Mouse (Mus musculus) neural tube, embryonic 14.5 days (tissue): ENCODE measurements around the gene Oas2. TPM values are rescaled to one million over a fixed set of nuclear protein-coding genes. Genes with fewer than 3 reads are reported as not detected.

Source experiments
- ATAC-seq: fragments of 200-750 bp; cut with Nextera tagmentation; 2 replicates; pipeline ENCODE4 v1.8.0; 2017; ENCODE audit warnings: low read depth, mild to moderate bottlenecking, moderate TSS enrichment, moderate library complexity
- H3K27ac ChIP-seq: fragments of 300-500 bp; sonication (generic); 2 replicates; pipeline ENCODE4 v1.5.1; 2014; ENCODE audit warnings: low read depth, mild to moderate bottlenecking, control low read depth, low read length, moderate library complexity, mixed read lengths
- H3K27me3 ChIP-seq: fragments of 300-500 bp; sonication (generic); 2 replicates; pipeline ENCODE4 v1.6.1; 2014; ENCODE audit warnings: low read length; ENCODE audit not compliant: control insufficient read depth, insufficient read depth
- H3K36me3 ChIP-seq: fragments of 300-500 bp; sonication (generic); 2 replicates; pipeline ENCODE4 v1.6.1; 2014; ENCODE audit warnings: low read length, mixed read lengths; ENCODE audit not compliant: control insufficient read depth, insufficient read depth
- H3K4me1 ChIP-seq: fragments of 300-500 bp; sonication (generic); 2 replicates; pipeline ENCODE4 v1.6.1; 2014; ENCODE audit warnings: low read length; ENCODE audit not compliant: control insufficient read depth, insufficient read depth
- H3K4me2 ChIP-seq: fragments of 300-500 bp; sonication (generic); 2 replicates; pipeline ENCODE4 v1.6.1; 2014; ENCODE audit warnings: mild to moderate bottlenecking, low read depth, low read length, control low read depth
- H3K4me3 ChIP-seq: fragments of 300-500 bp; sonication (generic); 2 replicates; pipeline ENCODE4 v1.5.1; 2014; ENCODE audit warnings: low read depth, low read length, control low read depth, mixed read lengths
- H3K9ac ChIP-seq: fragments of 300-500 bp; sonication (generic); replicated peaks from 2 replicates; pipeline ENCODE4 v1.6.1; 2014; ENCODE audit warnings: low read depth, mild to moderate bottlenecking, control low read depth, low read length, mixed read lengths
- H3K9me3 ChIP-seq: fragments of 300-500 bp; sonication (generic); 2 replicates; pipeline ENCODE4 v1.6.1; 2016; ENCODE audit warnings: low read length; ENCODE audit not compliant: control insufficient read depth
- WGBS: fragments of 180-500 bp; shearing (Covaris S2); extraction: QIAGEN DNeasy Blood & Tissue Kit; methylation state at CpG from one replicate; pipeline ENCODE4 v1.1.7; 2014; 5-methylcytosine and 5-hydroxymethylcytosine counted together
- polyA plus RNA-seq: library from polyadenylated mRNA; unstranded; fragments of >200 nt; fragmentation: Nextera tagmentation; extraction: Ambion mirVana; gene quantifications from 2 replicates; pipeline ENCODE4 v1.2.1, GENCODE M21; 2014

The Oas2 gene
- polyA plus RNA-seq, 1 experiment from 2014 or later, result not detected

GRCm38 (mm10) chr5:120696057-120696743 is 53.5 kb downstream of the Oas2 start:
- Histone ChIP-seq H3K4me3 (no peak overlapping the region), H3K9ac (no peak overlapping the region), H3K4me2 (no peak overlapping the region), H3K36me3 (peaks cover 22% of the 10 kb centered on the region), H3K9me3 (no peaks in the 10 kb centered on the region), H3K27ac (no peak overlapping the region), H3K4me1 (peaks cover 20% of the 10 kb centered on the region), H3K27me3 (peaks cover 16% of the 10 kb centered on the region)
- no peak for ATAC-seq
- 73% methylated on average over 16 of the region's 16 CpGs for whole genome bisulfite sequencing

- no peaks in the 10 kb centered on the region for H3K9me3 ChIP-seq
- H3K4me3 ChIP-seq, result no peak overlapping the region
- no peak for ATAC-seq
- no peak overlapping the region for H3K27ac ChIP-seq
- H3K36me3 ChIP-seq, result peaks cover 28% of the 10 kb centered on the region
- H3K4me1 ChIP-seq, result peaks cover 16% of the 10 kb centered on the region; the same call in 1 of the 2 replicates
- 6% methylated on average over 38 of the region's 41 CpGs for WGBS
- H3K9ac ChIP-seq, result no peak overlapping the region
- H3K4me2 ChIP-seq, result 0 out of 2 replicates have a peak overlapping the region, but pooled peaks have one; percentile 8
- H3K27me3 ChIP-seq, result peaks cover 16% of the 10 kb centered on the region
Measured at GRCm38 (mm10) chr5:120694695-120695074, 55.0 kb downstream of the Oas2 start.

- Histone ChIP-seq H3K9me3 (no peaks in the 10 kb centered on the region), H3K4me1 (peaks cover 11% of the 10 kb centered on the region; the same call in 1 of the 2 replicates), H3K9ac (no peak overlapping the region), H3K4me3 (no peak overlapping the region), H3K4me2 (0 out of 2 replicates have a peak overlapping the region, but pooled peaks have one; percentile 8), H3K36me3 (peaks cover 28% of the 10 kb centered on the region), H3K27ac (no peak overlapping the region), H3K27me3 (peaks cover 16% of the 10 kb centered on the region)
- WGBS, result 14% methylated on average over 30 of the region's 38 CpGs
- no peak for ATAC-seq
Measured at GRCm38 (mm10) chr5:120693931-120694694, 55.5 kb downstream of the Oas2 start.

GRCm38 (mm10) chr5:120692034-120692433 is 57.6 kb downstream of the Oas2 start:
- WGBS, result 77% methylated on average over 19 of the region's 19 CpGs
- no peak overlapping the region for H3K27ac ChIP-seq
- H3K4me2 ChIP-seq, result no peak overlapping the region
- ATAC-seq, result no peak
- H3K9ac ChIP-seq, result no peak overlapping the region
- H3K4me1 ChIP-seq, result no peaks in the 10 kb centered on the region
- H3K36me3 ChIP-seq, result peaks cover 28% of the 10 kb centered on the region
- no peaks in the 10 kb centered on the region for H3K9me3 ChIP-seq
- peaks cover 16% of the 10 kb centered on the region for H3K27me3 ChIP-seq
- H3K4me3 ChIP-seq, result no peak overlapping the region

GRCm38 (mm10) chr5:120690417-120690816 is 59.2 kb downstream of the Oas2 start:
- H3K4me1 ChIP-seq, result no peaks in the 10 kb centered on the region
- no peak overlapping the region for H3K27ac ChIP-seq
- 63% methylated on average over 4 of the region's 4 CpGs for WGBS
- ATAC-seq, result no peak
- H3K36me3 ChIP-seq, result peaks cover 28% of the 10 kb centered on the region
- H3K9ac ChIP-seq, result no peak overlapping the region
- H3K4me3 ChIP-seq, result no peak overlapping the region
- no peak overlapping the region for H3K4me2 ChIP-seq
- H3K27me3 ChIP-seq, result peaks cover 10% of the 10 kb centered on the region
- H3K9me3 ChIP-seq, result no peaks in the 10 kb centered on the region

GRCm38 (mm10) chr5:120688434-120688833 is 61.2 kb downstream of the Oas2 start:
- Histone ChIP-seq H3K27me3 (peaks cover 4% of the 10 kb centered on the region; the same call in 1 of the 2 replicates), H3K4me1 (no peaks in the 10 kb centered on the region), H3K36me3 (peaks cover 18% of the 10 kb centered on the region; the same call in 1 of the 2 replicates), H3K4me2 (no peak overlapping the region), H3K4me3 (no peak overlapping the region), H3K9me3 (no peaks in the 10 kb centered on the region), H3K9ac (no peak overlapping the region), H3K27ac (no peak overlapping the region)
- no peak for ATAC-seq
- 42% methylated on average over 4 of the region's 4 CpGs for WGBS

- Histone ChIP-seq H3K36me3 (peaks cover 14% of the 10 kb centered on the region; the same call in 1 of the 2 replicates), H3K4me3 (no peak overlapping the region), H3K4me1 (no peaks in the 10 kb centered on the region), H3K9me3 (no peaks in the 10 kb centered on the region), H3K27ac (no peak overlapping the region), H3K27me3 (peaks cover under 1% of the 10 kb centered on the region; the same call in 1 of the 2 replicates), H3K9ac (no peak overlapping the region), H3K4me2 (no peak overlapping the region)
- ATAC-seq, result no peak
- WGBS, result 93% methylated on average over 5 of the region's 5 CpGs
Measured at GRCm38 (mm10) chr5:120687897-120688296, 61.8 kb downstream of the Oas2 start.

- 95% methylated on average over 3 of the region's 3 CpGs for WGBS
- H3K4me2 ChIP-seq, result no peak overlapping the region
- H3K27me3 ChIP-seq, result no peaks in the 10 kb centered on the region; the same call in 1 of the 2 replicates
- no peak overlapping the region for H3K27ac ChIP-seq
- H3K36me3 ChIP-seq, result peaks cover 12% of the 10 kb centered on the region; the same call in 1 of the 2 replicates
- H3K9ac ChIP-seq, result no peak overlapping the region
- no peaks in the 10 kb centered on the region for H3K9me3 ChIP-seq
- no peak for ATAC-seq
- H3K4me3 ChIP-seq, result no peak overlapping the region
- 0 out of 2 replicates have a peak, but pooled peaks cover under 1% of the 10 kb centered on the region for H3K4me1 ChIP-seq
Measured at GRCm38 (mm10) chr5:120687484-120687851, 62.2 kb downstream of the Oas2 start.
